ENCODE assay signal across 13 mouse cellular contexts in genomic region chr5:96961852-96962251, GRCm38 (mm10).
"Had no signal": no experiment of that assay in that cellular context is flagged by ENCODE, and none has a peak within 500 bp of the region (broad histone marks: within the 10 kb centered on the region; RNA-seq: fewer than 3 reads in every experiment).

No protein-coding gene starts in this region.

- DNase-seq: liver, embryonic 13.5 days; lung, postnatal 10 days; lung, postnatal 36 days; midbrain, embryonic 14.5 days; spleen, adult 18-20 months; thymus, adult 2 months; thymus, postnatal 14 days; thymus, postnatal 4 days had no signal

- H3K27ac ChIP-seq: kidney, embryonic 15.5 days; liver, embryonic 13.5 days; lung, embryonic 15.5 days; neural tube, embryonic 12.5 days; neural tube, embryonic 15.5 days; stomach, postnatal 0 days had no signal

- H3K36me3 ChIP-seq: kidney, embryonic 15.5 days; liver, embryonic 13.5 days; lung, embryonic 15.5 days; neural tube, embryonic 12.5 days; neural tube, embryonic 15.5 days had no signal

- H3K4me3 ChIP-seq: kidney, embryonic 15.5 days; liver, embryonic 13.5 days; lung, embryonic 15.5 days; neural tube, embryonic 12.5 days; neural tube, embryonic 15.5 days had no signal

- H3K9me3 ChIP-seq: kidney, embryonic 15.5 days; liver, embryonic 13.5 days; lung, embryonic 15.5 days; neural tube, embryonic 12.5 days; neural tube, embryonic 15.5 days had no signal

- H3K27me3 ChIP-seq: kidney, embryonic 15.5 days; liver, embryonic 13.5 days; lung, embryonic 15.5 days; neural tube, embryonic 12.5 days; neural tube, embryonic 15.5 days had no signal

- H3K4me1 ChIP-seq: lung, embryonic 15.5 days; neural tube, embryonic 12.5 days had no signal
